Mouse (Mus musculus) adrenal gland, postnatal 14 days (tissue): ENCODE data around the gene Rnh1. TPM values are rescaled to one million over a fixed set of nuclear protein-coding genes. Genes with fewer than 3 reads are reported as not detected.

Experiments used
- microRNA-seq, 2 experiments: library from miRNA; unstranded; fragments of <30 nt; microRNA quantifications; one replicate each; pipeline ENCODE4 v1.2.0; 2021
- total RNA-seq: library from RNA; stranded (reverse); gene quantifications from 2 replicates; pipeline ENCODE4 v1.2.3, GENCODE M21; 2021

Gene Rnh1
- total RNA-seq, 1 experiment from 2014 or later, result 200 TPM

Small RNA genes lying within 50 kb of the gene (microRNA-seq; reads per million reads assigned to microRNA genes)
- gene Mir210, result 263 to 346 reads per million in 2 experiments

Other genes with a start within 250 kb of the Rnh1 start
- gene Pgghg, start 231.5 kb downstream of the Rnh1 start, total RNA-seq, result 26.9 and 28.9 TPM in 2 replicates
- 0.63 and 1.4 TPM in 2 replicates for gene Ifitm5, start 222.6 kb downstream of the Rnh1 start, total RNA-seq
- 1.1 TPM in 1 of 2 replicates, not detected in the other for gene Gm45717, start 216.9 kb downstream of the Rnh1 start, total RNA-seq
- 458 and 515 TPM in 2 replicates for gene Ifitm2, start 216.9 kb downstream of the Rnh1 start, total RNA-seq
- 7.3 and 13.5 TPM in 2 replicates for gene Ifitm1, start 205.6 kb downstream of the Rnh1 start, total RNA-seq
- 124 and 169 TPM in 2 replicates for gene Ifitm3, start 162.1 kb downstream of the Rnh1 start, total RNA-seq
- 0.89 and 1.4 TPM in 2 replicates for gene Ifitm6, start 154.9 kb downstream of the Rnh1 start, total RNA-seq
- gene Gm17387, start 143.7 kb downstream of the Rnh1 start, total RNA-seq, result not detected in 2 replicates
- 1.4 and 2.7 TPM in 2 replicates for gene B4galnt4, start 111.8 kb downstream of the Rnh1 start, total RNA-seq
- 0.96 and 3.5 TPM in 2 replicates for gene Pkp3, start 94.6 kb downstream of the Rnh1 start, total RNA-seq
- 7.5 and 10.0 TPM in 2 replicates for gene Sigirr, start 72.3 kb downstream of the Rnh1 start, total RNA-seq
- gene Ano9, start 55.1 kb downstream of the Rnh1 start, total RNA-seq, result 0.22 and 0.38 TPM in 2 replicates
- gene Ptdss2, start 50.5 kb downstream of the Rnh1 start, total RNA-seq, result 46.2 and 49.6 TPM in 2 replicates
- gene Hras, start 21.1 kb upstream of the Rnh1 start, total RNA-seq, result 81.7 and 83.6 TPM in 2 replicates
- 7.6 and 9.6 TPM in 2 replicates for gene Lrrc56, start 21.3 kb upstream of the Rnh1 start, total RNA-seq
- gene Lmntd2, start 41.2 kb upstream of the Rnh1 start, total RNA-seq, result 0.26 and 0.34 TPM in 2 replicates
- 4.9 and 5.2 TPM in 2 replicates for gene Rassf7, start 43.0 kb upstream of the Rnh1 start, total RNA-seq
- 78.2 and 80.2 TPM in 2 replicates for gene Phrf1, start 55.9 kb upstream of the Rnh1 start, total RNA-seq
- 5.2 and 7.7 TPM in 2 replicates for gene Irf7, start 93.6 kb upstream of the Rnh1 start, total RNA-seq
- gene Cdhr5, start 103.9 kb upstream of the Rnh1 start, total RNA-seq, result 8.0 and 10.6 TPM in 2 replicates
- 2.3 and 3.2 TPM in 2 replicates for gene Sct, start 106.3 kb upstream of the Rnh1 start, total RNA-seq
- 1.1 and 2.3 TPM in 2 replicates for gene Drd4, start 119.1 kb upstream of the Rnh1 start, total RNA-seq
- 32.5 and 41.2 TPM in 2 replicates for gene Deaf1, start 154.8 kb upstream of the Rnh1 start, total RNA-seq
- 22.9 and 25.6 TPM in 2 replicates for gene Tmem80, start 154.9 kb upstream of the Rnh1 start, total RNA-seq
- gene Eps8l2, start 166.0 kb upstream of the Rnh1 start, total RNA-seq, result 5.1 and 5.5 TPM in 2 replicates
- 479 and 481 TPM in 2 replicates for gene Taldo1, start 219.3 kb upstream of the Rnh1 start, total RNA-seq
- 22.5 and 36.2 TPM in 2 replicates for gene Gatd1, start 241.3 kb upstream of the Rnh1 start, total RNA-seq